Mouse (Mus musculus): ENCODE results near the gene Fgf15. TPM values are rescaled to one million over a fixed set of nuclear protein-coding genes. Genes with fewer than 3 reads are reported as not detected.
"Not testable (repeated sequence)": the region's sequence is repeated elsewhere in the genome, so short reads cannot be mapped to it uniquely, and the experiment has no call there.

The Fgf15 gene
- polyA plus RNA-seq, 1 experiment from 2014 or later: 0.42 TPM

DNA sequence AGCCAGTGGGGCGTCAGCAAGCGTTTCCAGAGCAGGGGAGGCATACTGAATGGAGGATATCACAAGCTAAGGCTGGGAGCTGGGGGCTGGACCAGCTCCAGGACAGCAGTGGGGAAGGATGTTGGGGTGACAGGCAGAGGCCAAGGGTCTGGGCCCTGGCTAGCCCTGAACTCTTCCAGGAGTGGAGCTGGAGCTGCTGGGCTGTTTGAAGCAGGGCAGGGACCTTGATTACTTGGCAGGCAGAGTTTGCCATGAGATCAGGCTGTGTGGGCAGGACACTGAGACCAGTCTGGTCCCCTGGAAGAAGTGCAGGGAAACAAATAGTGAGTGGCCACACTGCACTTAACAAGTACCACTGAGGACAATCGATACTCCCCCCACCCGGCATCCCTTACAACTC lies 22.1 kb upstream of the Fgf15 start:
- Histone ChIP-seq H3K4me3 (ENCODE audit: low read depth, low read length) (no peak overlapping the region), H3K27ac (replicated peaks; ENCODE audit: low read depth, low read length) (no peak overlapping the region), H3K36me3 (ENCODE audit: control insufficient read depth, insufficient read depth, low read length) (no peaks in the 10 kb centered on the region), H3K9me3 (ENCODE audit: control insufficient read depth, low read length) (no peaks in the 10 kb centered on the region), H3K4me1 (ENCODE audit: control insufficient read depth, insufficient read depth, low read length) (no peaks in the 10 kb centered on the region), H3K27me3 (replicated peaks; ENCODE audit: control insufficient read depth, insufficient read depth, low read length) (no peaks in the 10 kb centered on the region), H3K9ac (ENCODE audit: low read depth, low read length) (no peak overlapping the region; the same call in 1 of the 2 replicates), H3K4me2 (ENCODE audit: low read depth, low read length) (no peak overlapping the region)
- ATAC-seq (ENCODE audit: low read depth) (no peak), DNase-seq (ENCODE audit: low spot score) (no peak)
- WGBS: 71% methylated on average over 4 of the region's 4 CpGs

DNA sequence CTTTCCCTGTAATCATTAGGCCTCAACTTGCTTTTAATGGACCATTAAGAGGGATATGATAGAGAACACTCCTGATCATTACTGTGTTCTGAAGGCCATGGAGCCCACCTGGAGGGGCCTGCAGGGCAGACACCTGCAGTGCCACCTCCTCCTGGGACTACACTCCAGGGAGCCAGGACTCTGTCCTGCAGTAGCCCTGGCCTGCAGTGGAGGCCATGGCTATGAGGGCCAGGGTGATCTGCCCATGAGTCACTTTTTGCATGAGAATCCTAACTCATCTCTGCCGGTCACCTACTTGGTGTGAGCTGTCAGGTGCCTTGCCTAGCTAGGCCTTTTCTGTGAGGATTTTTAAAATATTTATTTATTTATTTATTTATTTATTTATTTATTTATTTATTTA lies 17.9 kb upstream of the Fgf15 start:
- WGBS: 88% methylated on average over 1 of the region's 1 CpGs
- no peak overlapping the region for H3K4me3 ChIP-seq (ENCODE audit: low read depth, low read length)
- no peaks in the 10 kb centered on the region for H3K27me3 ChIP-seq (replicated peaks; ENCODE audit: control insufficient read depth, insufficient read depth, low read length)
- no peak overlapping the region for H3K4me2 ChIP-seq (ENCODE audit: low read depth, low read length)
- no peak overlapping the region for H3K9ac ChIP-seq (ENCODE audit: low read depth, low read length)
- ATAC-seq (ENCODE audit: low read depth): no peak
- H3K36me3 ChIP-seq (ENCODE audit: control insufficient read depth, insufficient read depth, low read length): no peaks in the 10 kb centered on the region
- no peaks in the 10 kb centered on the region for H3K9me3 ChIP-seq (ENCODE audit: control insufficient read depth, low read length)
- no peak overlapping the region for H3K27ac ChIP-seq (replicated peaks; ENCODE audit: low read depth, low read length)
- H3K4me1 ChIP-seq (ENCODE audit: control insufficient read depth, insufficient read depth, low read length): no peaks in the 10 kb centered on the region
- no peak for DNase-seq (ENCODE audit: low spot score)

DNA sequence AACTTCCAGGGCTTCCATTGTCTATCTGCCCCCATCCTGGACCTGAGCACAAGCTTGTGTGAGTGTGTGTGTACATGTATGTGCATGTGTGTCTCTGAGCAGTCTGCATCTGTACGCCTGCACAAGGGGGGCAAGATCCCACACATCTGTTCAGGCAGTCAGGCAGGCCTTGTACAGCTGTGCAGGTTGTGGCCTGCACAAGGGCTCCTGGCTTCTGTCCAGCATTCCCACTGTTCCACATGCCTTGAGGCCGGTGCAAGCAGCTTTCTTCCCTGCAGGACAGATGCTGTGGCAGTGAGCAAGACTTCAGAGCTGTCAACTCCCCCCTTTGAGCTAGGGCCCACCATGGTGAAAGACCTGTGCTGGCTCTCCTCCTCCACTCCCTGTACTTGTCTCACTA lies 13.2 kb upstream of the Fgf15 start:
- 0% methylated on average over 1 of the region's 2 CpGs for WGBS
- Histone ChIP-seq H3K4me1 (ENCODE audit: control insufficient read depth, insufficient read depth, low read length) (no peaks in the 10 kb centered on the region), H3K4me2 (ENCODE audit: low read depth, low read length) (no peak overlapping the region), H3K9ac (ENCODE audit: low read depth, low read length) (no peak overlapping the region), H3K27ac (replicated peaks; ENCODE audit: low read depth, low read length) (no peak overlapping the region), H3K36me3 (ENCODE audit: control insufficient read depth, insufficient read depth, low read length) (no peaks in the 10 kb centered on the region), H3K4me3 (ENCODE audit: low read depth, low read length) (no peak overlapping the region), H3K9me3 (ENCODE audit: control insufficient read depth, low read length) (0 out of 2 replicates have a peak, but pooled peaks cover 3% of the 10 kb centered on the region), H3K27me3 (replicated peaks; ENCODE audit: control insufficient read depth, insufficient read depth, low read length) (no peaks in the 10 kb centered on the region)
- ATAC-seq (ENCODE audit: low read depth) (peak; percentile 82), DNase-seq (ENCODE audit: low spot score) (peak; percentile 87)

DNA sequence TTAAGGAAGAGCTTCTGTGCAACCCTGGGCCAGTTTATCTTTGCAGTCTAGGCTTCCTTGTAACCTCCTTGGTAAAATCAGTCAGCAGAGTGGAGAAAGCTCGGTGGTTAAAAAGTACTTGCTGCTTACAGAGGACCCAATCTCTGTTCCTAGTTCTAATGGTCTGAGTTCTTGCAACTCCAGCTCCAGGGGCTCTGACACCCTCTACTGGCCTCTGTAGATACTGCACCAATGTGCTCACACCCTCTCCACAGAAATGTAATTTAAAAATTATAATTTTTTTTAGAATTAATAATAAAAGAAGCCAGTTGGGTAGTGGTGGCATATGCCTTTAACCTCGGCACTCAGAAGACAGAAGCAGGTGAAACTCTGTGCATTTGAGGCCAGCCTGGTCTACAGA lies 8.7 kb upstream of the Fgf15 start:
- Histone ChIP-seq H3K27me3 (replicated peaks; ENCODE audit: control insufficient read depth, insufficient read depth, low read length) (peaks cover 15% of the 10 kb centered on the region; the same call in 1 of the 2 replicates), H3K4me3 (ENCODE audit: low read depth, low read length) (no peak overlapping the region), H3K9me3 (ENCODE audit: control insufficient read depth, low read length) (0 out of 2 replicates have a peak, but pooled peaks cover 3% of the 10 kb centered on the region), H3K9ac (ENCODE audit: low read depth, low read length) (no peak overlapping the region), H3K36me3 (ENCODE audit: control insufficient read depth, insufficient read depth, low read length) (no peaks in the 10 kb centered on the region), H3K4me2 (ENCODE audit: low read depth, low read length) (no peak overlapping the region), H3K27ac (replicated peaks; ENCODE audit: low read depth, low read length) (no peak overlapping the region), H3K4me1 (ENCODE audit: control insufficient read depth, insufficient read depth, low read length) (no peaks in the 10 kb centered on the region)
- ATAC-seq (ENCODE audit: low read depth) (no peak), DNase-seq (ENCODE audit: low spot score) (no peak)
- 84% methylated on average over 2 of the region's 2 CpGs for WGBS

DNA sequence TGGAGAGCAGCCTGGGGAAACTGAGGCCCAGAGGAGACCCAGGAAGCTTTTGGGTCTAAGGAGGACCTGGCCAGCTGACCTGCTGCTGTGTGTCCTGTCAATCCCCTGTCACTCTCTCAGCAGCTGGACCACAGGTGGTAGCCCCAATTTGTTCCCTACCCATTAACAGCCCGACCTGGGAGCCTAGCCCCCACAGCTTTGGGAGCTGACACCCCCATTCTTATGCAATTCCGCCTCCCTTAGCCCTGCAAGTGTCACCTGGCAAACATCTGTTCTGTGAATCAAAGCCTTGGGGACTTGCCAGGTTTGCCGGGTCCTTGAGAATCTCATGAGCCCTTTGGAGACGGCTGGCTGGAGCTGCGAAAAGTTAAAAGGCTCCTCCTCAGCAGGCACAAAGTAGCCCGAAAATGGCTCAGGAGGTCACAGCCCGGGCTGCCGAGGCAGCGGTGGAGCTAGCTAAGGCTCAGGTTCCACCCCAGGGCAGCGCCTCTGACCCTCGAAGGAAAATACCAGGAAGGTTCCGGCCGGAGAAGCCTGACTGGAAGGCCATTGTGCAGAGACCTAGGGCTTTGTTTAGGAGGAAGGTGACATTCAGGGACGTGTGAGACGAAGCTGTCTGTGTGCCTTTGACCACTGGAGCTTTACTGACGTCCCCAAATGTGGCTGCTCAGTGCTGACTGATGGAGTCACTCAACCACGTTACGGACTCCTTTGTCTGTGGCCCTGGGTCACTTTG lies 7.6 kb upstream of the Fgf15 start:
- Histone ChIP-seq H3K4me3 (ENCODE audit: low read depth, low read length) (no peak overlapping the region), H3K27ac (replicated peaks; ENCODE audit: low read depth, low read length) (no peak overlapping the region), H3K9me3 (ENCODE audit: control insufficient read depth, low read length) (0 out of 2 replicates have a peak, but pooled peaks cover 3% of the 10 kb centered on the region), H3K4me2 (ENCODE audit: low read depth, low read length) (no peak overlapping the region), H3K36me3 (ENCODE audit: control insufficient read depth, insufficient read depth, low read length) (no peaks in the 10 kb centered on the region), H3K9ac (ENCODE audit: low read depth, low read length) (no peak overlapping the region), H3K27me3 (replicated peaks; ENCODE audit: control insufficient read depth, insufficient read depth, low read length) (peaks cover 15% of the 10 kb centered on the region; the same call in 1 of the 2 replicates), H3K4me1 (ENCODE audit: control insufficient read depth, insufficient read depth, low read length) (no peaks in the 10 kb centered on the region)
- ATAC-seq (ENCODE audit: low read depth) (no peak), DNase-seq (ENCODE audit: low spot score) (peak; percentile 44)
- 5% methylated on average over 18 of the region's 18 CpGs for WGBS

DNA sequence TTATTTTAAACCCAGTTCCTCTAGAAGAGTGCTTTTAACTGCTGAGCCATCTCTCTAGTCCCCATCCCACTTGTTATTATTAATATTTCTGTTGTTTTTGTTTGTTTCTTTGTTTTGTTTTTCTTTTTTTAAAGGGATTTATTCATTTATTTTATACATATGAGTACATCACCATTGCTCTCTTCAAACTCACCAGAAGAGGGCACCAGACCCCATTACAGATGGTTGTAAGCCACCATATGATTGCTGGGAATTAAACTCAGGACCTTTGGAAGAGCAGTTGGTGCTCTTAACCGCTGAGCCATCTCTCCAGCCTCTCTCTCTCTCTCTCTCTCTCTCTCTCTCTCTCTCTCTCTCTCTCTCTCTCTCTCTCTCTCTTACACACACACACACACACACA lies 5.7 kb upstream of the Fgf15 start:
- not testable (repeated sequence) for H3K4me2 ChIP-seq (ENCODE audit: low read depth, low read length); H3K9ac ChIP-seq (ENCODE audit: low read depth, low read length); H3K9me3 ChIP-seq (ENCODE audit: control insufficient read depth, low read length); ATAC-seq (ENCODE audit: low read depth); DNase-seq (ENCODE audit: low spot score); H3K4me1 ChIP-seq (ENCODE audit: control insufficient read depth, insufficient read depth, low read length); H3K4me3 ChIP-seq (ENCODE audit: low read depth, low read length); H3K36me3 ChIP-seq (ENCODE audit: control insufficient read depth, insufficient read depth, low read length); H3K27ac ChIP-seq (replicated peaks; ENCODE audit: low read depth, low read length)
- 89% methylated on average over 1 of the region's 1 CpGs for WGBS
- peaks cover 28% of the 10 kb centered on the region for H3K27me3 ChIP-seq (replicated peaks; ENCODE audit: control insufficient read depth, insufficient read depth, low read length)

DNA sequence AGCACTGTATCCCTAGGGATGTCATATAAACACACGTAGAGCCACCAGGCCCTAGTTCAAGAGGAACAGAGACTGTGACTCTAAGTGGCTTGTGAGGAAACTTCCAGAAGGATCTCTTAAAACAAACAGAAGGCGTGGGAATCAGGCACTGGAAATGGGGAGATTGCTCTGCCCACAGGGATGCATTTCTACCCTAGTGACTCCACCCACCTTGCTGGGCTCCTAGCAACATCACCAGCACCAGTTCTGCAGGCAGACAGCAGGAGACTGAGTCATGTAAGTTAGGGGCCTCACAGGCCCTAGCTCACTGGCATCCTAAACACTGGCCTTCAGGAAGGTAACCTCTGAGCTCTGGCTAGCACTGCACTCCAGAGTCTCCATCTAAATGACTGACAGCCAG lies 4.5 kb upstream of the Fgf15 start:
- Histone ChIP-seq H3K27ac (replicated peaks; ENCODE audit: low read depth, low read length) (no peak overlapping the region), H3K4me1 (ENCODE audit: control insufficient read depth, insufficient read depth, low read length) (peaks cover 5% of the 10 kb centered on the region), H3K27me3 (replicated peaks; ENCODE audit: control insufficient read depth, insufficient read depth, low read length) (peaks cover 40% of the 10 kb centered on the region), H3K4me3 (ENCODE audit: low read depth, low read length) (no peak overlapping the region), H3K4me2 (ENCODE audit: low read depth, low read length) (no peak overlapping the region), H3K36me3 (ENCODE audit: control insufficient read depth, insufficient read depth, low read length) (no peaks in the 10 kb centered on the region), H3K9me3 (ENCODE audit: control insufficient read depth, low read length) (0 out of 2 replicates have a peak, but pooled peaks cover 3% of the 10 kb centered on the region), H3K9ac (ENCODE audit: low read depth, low read length) (no peak overlapping the region)
- no peak for DNase-seq (ENCODE audit: low spot score)
- ATAC-seq (ENCODE audit: low read depth): no peak
- 71% methylated on average over 2 of the region's 2 CpGs for WGBS

DNA sequence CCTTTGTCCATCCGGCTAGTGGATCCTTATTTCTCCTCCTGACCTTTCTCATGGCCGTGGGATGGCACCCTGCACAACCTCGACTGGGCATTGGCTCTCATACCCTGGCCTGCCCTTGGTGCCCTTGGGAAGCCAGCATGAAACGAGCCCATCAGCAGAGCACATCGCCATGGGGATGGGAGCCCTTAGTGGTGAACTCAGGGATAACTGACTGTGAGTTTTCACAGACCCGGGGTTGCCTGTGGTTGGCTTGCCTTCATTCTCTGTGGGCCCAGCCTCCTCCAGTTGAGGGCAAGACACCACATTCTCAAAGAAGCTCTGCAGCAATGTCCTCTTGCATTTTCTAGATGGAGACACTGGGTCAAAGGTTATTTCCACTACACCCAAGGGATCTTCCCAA lies 4.0 kb upstream of the Fgf15 start:
- no peaks in the 10 kb centered on the region for H3K36me3 ChIP-seq (ENCODE audit: control insufficient read depth, insufficient read depth, low read length)
- peaks cover 45% of the 10 kb centered on the region for H3K27me3 ChIP-seq (replicated peaks; ENCODE audit: control insufficient read depth, insufficient read depth, low read length)
- H3K4me1 ChIP-seq (ENCODE audit: control insufficient read depth, insufficient read depth, low read length): peaks cover 5% of the 10 kb centered on the region
- H3K9ac ChIP-seq (ENCODE audit: low read depth, low read length): no peak overlapping the region
- 56% methylated on average over 6 of the region's 6 CpGs for WGBS
- DNase-seq (ENCODE audit: low spot score) (no peak), ATAC-seq (ENCODE audit: low read depth) (no peak)
- no peak overlapping the region for H3K4me2 ChIP-seq (ENCODE audit: low read depth, low read length)
- 0 out of 2 replicates have a peak, but pooled peaks cover 3% of the 10 kb centered on the region for H3K9me3 ChIP-seq (ENCODE audit: control insufficient read depth, low read length)
- H3K4me3 ChIP-seq (ENCODE audit: low read depth, low read length): no peak overlapping the region
- no peak overlapping the region for H3K27ac ChIP-seq (replicated peaks; ENCODE audit: low read depth, low read length)

DNA sequence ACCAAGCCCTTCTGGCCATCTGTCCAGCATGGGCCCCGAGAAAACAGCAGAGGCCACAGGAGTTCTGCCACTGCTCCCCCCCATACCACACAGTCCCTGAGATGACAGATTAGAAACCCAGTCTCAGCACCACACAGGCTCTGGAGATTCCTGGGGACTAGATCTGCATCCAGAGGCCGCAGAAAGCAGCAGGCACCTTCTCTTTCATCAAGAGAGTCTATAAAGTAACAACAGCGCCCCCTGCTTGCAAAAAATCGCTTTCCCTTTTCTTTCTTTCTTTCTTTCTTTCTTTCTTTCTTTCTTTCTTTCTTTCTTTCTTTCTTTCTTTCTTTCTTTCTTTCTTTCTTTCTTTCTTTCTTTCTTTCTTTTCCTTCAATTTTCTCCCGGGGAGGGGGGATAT lies 2.1 kb upstream of the Fgf15 start:
- no peak for ATAC-seq (ENCODE audit: low read depth)

More for the DNA sequence above, 2.1 kb upstream of the Fgf15 start:
- Histone ChIP-seq H3K36me3 (ENCODE audit: control insufficient read depth, insufficient read depth, low read length) (no peaks in the 10 kb centered on the region), H3K27ac (replicated peaks; ENCODE audit: low read depth, low read length) (no peak overlapping the region), H3K4me2 (ENCODE audit: low read depth, low read length) (0 out of 2 replicates have a peak overlapping the region, but pooled peaks have one; percentile 87), H3K9ac (ENCODE audit: low read depth, low read length) (no peak overlapping the region), H3K4me1 (ENCODE audit: control insufficient read depth, insufficient read depth, low read length) (peaks cover 5% of the 10 kb centered on the region), H3K9me3 (ENCODE audit: control insufficient read depth, low read length) (no peaks in the 10 kb centered on the region), H3K27me3 (replicated peaks; ENCODE audit: control insufficient read depth, insufficient read depth, low read length) (peaks cover 56% of the 10 kb centered on the region), H3K4me3 (ENCODE audit: low read depth, low read length) (no peak overlapping the region)
- WGBS: 3% methylated on average over 5 of the region's 5 CpGs
- peak; percentile 70 for DNase-seq (ENCODE audit: low spot score)
